Mouse (Mus musculus): ENCODE data around the gene Galnt4. TPM values are rescaled to one million over a fixed set of nuclear protein-coding genes. Genes with fewer than 3 reads are reported as not detected.

Galnt4 gene
- polyA plus RNA-seq (2012; rRNA removed): 4.2 and 4.6 TPM in 2 replicates

DNA sequence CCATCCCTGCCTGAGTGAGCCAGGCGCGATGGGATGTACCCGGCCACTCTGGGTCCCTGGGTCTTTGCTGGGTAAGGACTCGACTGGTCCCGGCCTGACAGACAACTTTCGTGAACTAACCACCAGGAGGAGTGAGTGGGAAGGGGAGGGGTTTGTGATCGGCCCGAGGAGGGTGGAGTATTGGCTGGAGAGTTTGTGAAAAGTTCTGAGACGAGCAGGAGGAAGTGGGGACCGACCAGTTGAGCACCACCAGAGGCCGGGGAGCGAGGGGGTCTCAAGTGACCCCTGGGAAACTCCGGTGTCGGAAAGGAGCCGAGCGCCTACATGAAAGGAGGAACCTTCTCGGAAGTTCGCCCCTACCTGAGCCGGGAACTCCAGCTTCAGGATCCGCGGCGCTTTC, at the start of gene Galnt4:
Galnt4 (plus strand) TSS at position 196 of the 400 bp plus-strand sequence.
- peak within 1 kb of the TSS; percentile 21 for H3K27ac ChIP-seq (ENCODE audit: control insufficient read depth, insufficient read depth, low read length)
- TF ChIP-seq POLR2A (IDR thresholded peaks at IDR 0.05; ENCODE audit: control insufficient read depth, extremely low read depth, insufficient read depth, low read length, poor library complexity) (peak; percentile 41; the same call in 1 of the 2 replicates), CTCF (IDR thresholded peaks at IDR 0.05; ENCODE audit: borderline replicate concordance, control insufficient read depth, extremely low read depth, insufficient read depth, low read length, poor library complexity) (peak; percentile 70; the same call in 1 of the 2 replicates)
- WGBS: under 1% methylated on average over 22 of the region's 22 CpGs
- H3K27me3 ChIP-seq (ENCODE audit: control insufficient read depth, insufficient read depth, low read length): no peaks in the 10 kb centered on the region
- H3K36me3 ChIP-seq (ENCODE audit: control insufficient read depth, insufficient read depth, low read length): no peaks in the 10 kb centered on the region
- H3K4me1 ChIP-seq (replicated peaks; ENCODE audit: control insufficient read depth, insufficient read depth, low read length): peaks cover 18% of the 10 kb centered on the region
- peak; percentile 87 for DNase-seq
- H3K4me3 ChIP-seq (ENCODE audit: control insufficient read depth, insufficient read depth, low read length): peak within 1 kb of the TSS; percentile 97

DNA sequence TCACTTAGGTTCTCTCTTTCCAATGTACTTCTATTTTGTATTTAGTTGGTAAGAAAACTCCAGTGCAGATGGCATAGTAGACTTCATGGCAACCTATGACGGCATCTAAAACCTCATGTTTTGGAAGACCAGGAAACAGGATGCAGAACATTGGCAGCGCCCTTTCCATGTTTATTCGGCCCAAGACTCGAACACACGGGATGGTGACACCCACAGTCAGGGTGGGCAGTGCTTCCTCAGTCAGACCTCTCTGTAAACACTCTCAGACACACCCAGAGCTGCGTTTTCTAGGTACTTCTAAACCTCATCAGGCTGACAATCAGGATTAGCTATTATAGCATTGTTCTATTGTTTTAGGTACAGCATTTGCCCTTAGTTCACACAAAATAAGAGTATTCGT, 47.4 kb upstream of the Galnt4 start:
- 91% methylated on average over 7 of the region's 7 CpGs for WGBS
- TF ChIP-seq CTCF (IDR thresholded peaks at IDR 0.05; ENCODE audit: borderline replicate concordance, control insufficient read depth, extremely low read depth, insufficient read depth, low read length, poor library complexity): no peak
- Histone ChIP-seq H3K27ac (ENCODE audit: control insufficient read depth, insufficient read depth, low read length) (no peak overlapping the region), H3K27me3 (ENCODE audit: control insufficient read depth, insufficient read depth, low read length) (no peaks in the 10 kb centered on the region), H3K4me3 (ENCODE audit: control insufficient read depth, insufficient read depth, low read length) (no peak overlapping the region), H3K36me3 (ENCODE audit: control insufficient read depth, insufficient read depth, low read length) (no peaks in the 10 kb centered on the region), H3K4me1 (replicated peaks; ENCODE audit: control insufficient read depth, insufficient read depth, low read length) (no peaks in the 10 kb centered on the region)
- no peak for DNase-seq

DNA sequence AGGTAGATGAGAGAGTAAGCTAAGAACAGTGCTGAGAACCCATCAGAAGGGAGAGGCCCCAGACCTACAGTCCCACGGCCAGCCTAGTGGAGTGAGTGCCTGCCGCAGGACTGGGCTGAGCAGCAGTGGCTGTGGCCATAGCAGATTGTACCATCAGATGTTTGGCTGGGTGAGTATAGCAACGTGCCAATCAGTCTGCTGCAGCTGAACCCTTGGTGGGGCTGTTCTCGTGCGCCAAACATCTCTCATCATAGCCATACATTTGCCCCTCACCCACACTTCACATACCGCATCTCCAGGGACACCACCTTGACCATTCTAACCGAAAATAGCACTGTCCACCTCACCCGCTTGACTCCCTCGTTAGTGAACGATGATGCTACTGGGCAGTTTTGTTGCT, 46.5 kb upstream of the Galnt4 start:
- H3K36me3 ChIP-seq (ENCODE audit: control insufficient read depth, insufficient read depth, low read length): no peaks in the 10 kb centered on the region
- H3K4me3 ChIP-seq (ENCODE audit: control insufficient read depth, insufficient read depth, low read length): no peak overlapping the region
- 93% methylated on average over 10 of the region's 10 CpGs for WGBS
- no peak overlapping the region for H3K27ac ChIP-seq (ENCODE audit: control insufficient read depth, insufficient read depth, low read length)
- TF ChIP-seq POLR2A (IDR thresholded peaks at IDR 0.05; ENCODE audit: control insufficient read depth, extremely low read depth, insufficient read depth, low read length, poor library complexity) (no peak), CTCF (IDR thresholded peaks at IDR 0.05; ENCODE audit: borderline replicate concordance, control insufficient read depth, extremely low read depth, insufficient read depth, low read length, poor library complexity) (no peak)
- no peaks in the 10 kb centered on the region for H3K27me3 ChIP-seq (ENCODE audit: control insufficient read depth, insufficient read depth, low read length)
- no peaks in the 10 kb centered on the region for H3K4me1 ChIP-seq (replicated peaks; ENCODE audit: control insufficient read depth, insufficient read depth, low read length)
- no peak for DNase-seq

DNA sequence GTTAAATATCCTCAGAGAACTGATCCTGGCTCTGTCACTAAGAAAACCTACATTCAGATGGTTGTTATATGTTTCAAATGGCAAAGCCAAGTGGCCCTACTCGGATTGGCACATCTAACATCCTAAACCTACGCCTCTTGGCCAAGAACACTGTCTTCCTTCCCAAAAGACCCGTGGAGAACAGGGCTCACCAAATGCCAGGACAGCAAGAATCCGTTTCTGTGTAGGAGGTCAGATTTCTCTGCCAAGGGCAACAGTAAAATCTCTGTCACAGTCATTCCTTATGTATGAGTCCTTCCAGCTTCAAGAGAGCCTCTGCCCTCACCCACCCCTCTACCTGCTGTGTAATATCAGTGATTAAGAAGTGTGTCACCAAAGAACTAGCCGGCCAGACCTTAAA, 45.4 kb upstream of the Galnt4 start:
- Histone ChIP-seq H3K36me3 (ENCODE audit: control insufficient read depth, insufficient read depth, low read length) (no peaks in the 10 kb centered on the region), H3K4me1 (replicated peaks; ENCODE audit: control insufficient read depth, insufficient read depth, low read length) (no peaks in the 10 kb centered on the region), H3K4me3 (ENCODE audit: control insufficient read depth, insufficient read depth, low read length) (no peak overlapping the region), H3K27me3 (ENCODE audit: control insufficient read depth, insufficient read depth, low read length) (no peaks in the 10 kb centered on the region), H3K27ac (ENCODE audit: control insufficient read depth, insufficient read depth, low read length) (no peak overlapping the region)
- TF ChIP-seq POLR2A (IDR thresholded peaks at IDR 0.05; ENCODE audit: control insufficient read depth, extremely low read depth, insufficient read depth, low read length, poor library complexity): no peak
- no peak for TF ChIP-seq CTCF (IDR thresholded peaks at IDR 0.05; ENCODE audit: borderline replicate concordance, control insufficient read depth, extremely low read depth, insufficient read depth, low read length, poor library complexity)
- no peak for DNase-seq
- 84% methylated on average over 5 of the region's 5 CpGs for WGBS

DNA sequence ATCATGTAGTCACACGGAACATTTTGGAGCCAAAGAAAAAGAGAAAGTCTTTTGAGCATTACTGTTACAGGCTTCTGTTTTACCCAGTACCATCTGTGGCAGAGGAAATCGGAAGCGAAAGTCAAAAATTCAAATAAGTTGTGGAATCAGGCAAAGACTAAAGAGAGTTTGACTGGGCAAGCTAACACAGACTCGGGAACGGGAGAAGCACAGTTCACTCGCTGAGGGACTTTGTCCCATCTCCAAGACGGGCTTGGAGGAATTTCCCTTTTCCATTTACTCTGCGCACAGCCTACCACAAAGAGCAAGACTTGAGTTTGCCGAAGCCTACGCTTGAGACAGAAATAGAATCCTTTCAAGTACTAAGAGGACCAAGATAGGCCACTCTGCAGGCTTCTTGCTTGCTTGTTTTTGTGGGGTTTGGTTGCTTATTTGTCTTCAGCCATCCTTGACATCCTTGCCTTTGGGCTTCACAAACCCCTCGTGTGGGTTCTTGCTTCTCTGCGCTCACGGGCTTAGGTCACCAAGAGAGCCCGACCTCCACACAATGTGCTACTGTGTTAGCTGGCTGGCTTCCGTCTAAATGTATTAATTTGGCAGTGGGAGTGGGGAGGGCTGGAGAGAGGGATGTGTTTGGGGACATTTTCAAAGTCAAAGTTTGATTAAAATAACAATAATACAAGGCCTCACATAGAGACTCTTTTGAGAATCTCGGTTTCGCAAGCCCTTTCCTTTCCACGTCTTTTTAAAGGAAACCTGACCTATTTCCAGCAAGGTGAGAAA, 31.7 kb upstream of the Galnt4 start:
- no peak for DNase-seq
- 94% methylated on average over 18 of the region's 18 CpGs for WGBS
- TF ChIP-seq CTCF (IDR thresholded peaks at IDR 0.05; ENCODE audit: borderline replicate concordance, control insufficient read depth, extremely low read depth, insufficient read depth, low read length, poor library complexity): no peak
- no peak for TF ChIP-seq POLR2A (IDR thresholded peaks at IDR 0.05; ENCODE audit: control insufficient read depth, extremely low read depth, insufficient read depth, low read length, poor library complexity)
- H3K27ac ChIP-seq (ENCODE audit: control insufficient read depth, insufficient read depth, low read length): no peak overlapping the region
- H3K4me1 ChIP-seq (replicated peaks; ENCODE audit: control insufficient read depth, insufficient read depth, low read length): no peaks in the 10 kb centered on the region
- H3K27me3 ChIP-seq (ENCODE audit: control insufficient read depth, insufficient read depth, low read length): no peaks in the 10 kb centered on the region
- H3K36me3 ChIP-seq (ENCODE audit: control insufficient read depth, insufficient read depth, low read length): no peaks in the 10 kb centered on the region
- no peak overlapping the region for H3K4me3 ChIP-seq (ENCODE audit: control insufficient read depth, insufficient read depth, low read length)

DNA sequence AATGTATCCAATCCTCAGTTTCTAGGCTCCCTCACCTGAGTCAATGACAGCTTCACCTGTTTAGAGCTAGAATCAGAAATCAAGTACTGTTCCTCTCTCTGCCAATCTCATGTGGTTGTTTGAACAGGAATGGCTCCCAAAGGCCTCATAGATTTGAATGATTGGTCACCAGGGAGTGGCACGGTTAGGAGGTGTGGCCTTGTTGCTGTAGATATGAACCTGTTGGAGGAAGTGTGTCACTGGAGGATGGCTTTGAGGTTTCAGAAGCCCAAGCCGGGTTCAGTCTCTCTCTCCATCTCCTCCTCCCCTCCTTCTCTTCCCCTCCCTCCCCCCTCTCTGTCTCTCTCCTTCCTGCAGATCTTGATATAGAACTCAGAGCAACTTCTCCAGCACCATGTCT, 29.3 kb upstream of the Galnt4 start:
- no peak for DNase-seq
- H3K27me3 ChIP-seq (ENCODE audit: control insufficient read depth, insufficient read depth, low read length): no peaks in the 10 kb centered on the region
- no peak overlapping the region for H3K4me3 ChIP-seq (ENCODE audit: control insufficient read depth, insufficient read depth, low read length)
- no peaks in the 10 kb centered on the region for H3K4me1 ChIP-seq (replicated peaks; ENCODE audit: control insufficient read depth, insufficient read depth, low read length)
- 55% methylated on average over 2 of the region's 2 CpGs for WGBS
- no peaks in the 10 kb centered on the region for H3K36me3 ChIP-seq (ENCODE audit: control insufficient read depth, insufficient read depth, low read length)
- no peak for TF ChIP-seq POLR2A (IDR thresholded peaks at IDR 0.05; ENCODE audit: control insufficient read depth, extremely low read depth, insufficient read depth, low read length, poor library complexity)
- TF ChIP-seq CTCF (IDR thresholded peaks at IDR 0.05; ENCODE audit: borderline replicate concordance, control insufficient read depth, extremely low read depth, insufficient read depth, low read length, poor library complexity): no peak
- H3K27ac ChIP-seq (ENCODE audit: control insufficient read depth, insufficient read depth, low read length): no peak overlapping the region

All from thymus, adult 2 months (tissue).